Mouse (Mus musculus) layer of hippocampus, adult 9-10 months (tissue): Measurements from ENCODE around the gene Wbp2.
"Not testable (repeated sequence)": the region's sequence is repeated elsewhere in the genome, so short reads cannot be mapped to it uniquely, and the experiment has no call there.

Experiments used
- DNase-seq: peaks from one replicate; pipeline ENCODE4 v3.0.0; 2022; ENCODE audit warnings: low spot score

Gene Wbp2

GRCm38 (mm10) chr11:116109441-116110081 is 22.8 kb upstream of the Wbp2 start:
- no peak for DNase-seq

- DNase-seq = no peak
These were observed 21.8 kb upstream of the Wbp2 start for GRCm38 (mm10) chr11:116108464-116109137.

DNA sequence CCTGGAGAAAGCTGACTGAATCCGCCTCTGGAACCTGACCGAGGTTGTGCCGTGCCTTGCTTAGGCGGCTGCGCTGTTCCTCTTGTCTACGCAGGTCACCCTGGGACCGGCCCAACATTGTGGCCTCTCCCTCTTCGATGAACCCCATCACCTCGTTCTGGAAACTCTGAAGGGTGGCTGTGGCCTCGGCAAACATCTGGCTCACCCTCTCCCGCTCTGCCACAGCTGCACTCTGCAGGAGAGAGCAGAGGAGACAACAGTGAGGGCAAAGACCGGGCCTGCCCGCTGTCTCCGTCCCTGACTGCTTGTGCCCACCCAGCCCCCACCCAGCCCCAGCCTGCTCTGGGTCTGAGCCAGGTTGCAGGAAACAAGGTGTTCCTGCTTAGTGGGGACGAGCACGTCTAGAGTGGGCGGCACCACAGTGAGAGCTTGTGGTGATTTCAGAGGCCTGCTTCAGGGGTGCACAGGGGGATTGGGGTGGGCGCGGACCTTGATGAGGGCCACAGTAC is 21.0 kb upstream of the Wbp2 start:
- no peak for DNase-seq

GRCm38 (mm10) chr11:116106963-116107776 is 20.4 kb upstream of the Wbp2 start:
- DNase-seq = no peak

DNA sequence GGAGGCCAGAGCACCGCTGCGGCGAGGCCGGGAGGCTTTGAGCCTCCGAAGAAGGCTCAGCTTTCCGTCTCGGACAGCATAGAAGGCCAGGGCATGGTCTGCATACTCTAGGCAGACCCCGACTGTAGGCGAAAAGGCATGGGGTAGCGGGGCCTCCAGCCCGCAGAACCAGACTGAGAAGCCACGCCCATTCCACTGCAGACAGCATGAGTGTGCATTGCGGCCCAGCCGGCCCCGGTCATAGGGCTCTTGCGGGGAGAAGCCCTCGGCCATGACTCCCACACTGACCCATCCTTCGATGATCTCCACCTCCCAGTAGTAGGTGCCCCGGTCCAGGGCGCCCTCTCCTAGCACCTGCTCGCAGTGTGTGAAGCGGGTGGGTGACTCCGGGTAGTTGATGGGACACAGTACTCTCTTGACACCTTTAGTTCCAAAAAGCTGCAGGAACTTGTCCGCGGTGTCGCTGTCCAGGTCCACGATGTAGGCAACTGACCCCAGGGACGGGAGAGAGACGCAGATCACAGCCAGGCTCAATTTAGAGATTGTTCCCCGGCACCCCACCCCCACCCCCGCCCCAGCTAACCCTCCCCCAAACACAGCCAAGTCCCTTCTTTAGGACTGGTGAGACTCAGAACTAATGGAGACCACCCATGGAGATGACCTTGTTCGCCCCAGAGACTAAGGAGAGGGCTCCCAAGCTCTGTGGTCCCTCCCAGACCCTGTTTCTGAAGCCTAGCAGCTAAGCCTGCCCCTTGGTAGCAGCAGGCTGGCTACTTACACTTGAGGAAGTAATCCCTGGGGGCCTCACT is 19.6 kb upstream of the Wbp2 start:
- DNase-seq = no peak

DNA sequence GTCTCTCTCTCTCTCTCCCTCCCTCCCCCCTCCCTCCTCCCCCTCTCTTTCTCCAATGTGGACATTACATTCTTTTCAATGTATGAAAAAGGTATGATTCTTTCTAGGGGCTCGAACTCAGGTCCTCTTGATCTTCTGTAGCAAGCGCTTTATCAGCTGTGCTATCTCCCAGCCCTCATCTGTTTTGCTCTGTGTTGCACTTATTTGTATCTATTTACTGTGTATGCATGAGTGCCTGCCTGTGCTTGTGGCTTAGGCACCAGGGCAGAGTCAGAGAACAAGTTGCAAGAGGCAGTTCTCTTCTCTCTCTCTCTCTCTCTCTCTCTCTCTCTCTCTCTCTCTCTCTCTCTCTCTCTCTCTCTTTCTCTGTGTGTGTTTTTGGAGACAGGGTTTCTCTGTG is 18.3 kb upstream of the Wbp2 start:
- no peak for DNase-seq

DNA sequence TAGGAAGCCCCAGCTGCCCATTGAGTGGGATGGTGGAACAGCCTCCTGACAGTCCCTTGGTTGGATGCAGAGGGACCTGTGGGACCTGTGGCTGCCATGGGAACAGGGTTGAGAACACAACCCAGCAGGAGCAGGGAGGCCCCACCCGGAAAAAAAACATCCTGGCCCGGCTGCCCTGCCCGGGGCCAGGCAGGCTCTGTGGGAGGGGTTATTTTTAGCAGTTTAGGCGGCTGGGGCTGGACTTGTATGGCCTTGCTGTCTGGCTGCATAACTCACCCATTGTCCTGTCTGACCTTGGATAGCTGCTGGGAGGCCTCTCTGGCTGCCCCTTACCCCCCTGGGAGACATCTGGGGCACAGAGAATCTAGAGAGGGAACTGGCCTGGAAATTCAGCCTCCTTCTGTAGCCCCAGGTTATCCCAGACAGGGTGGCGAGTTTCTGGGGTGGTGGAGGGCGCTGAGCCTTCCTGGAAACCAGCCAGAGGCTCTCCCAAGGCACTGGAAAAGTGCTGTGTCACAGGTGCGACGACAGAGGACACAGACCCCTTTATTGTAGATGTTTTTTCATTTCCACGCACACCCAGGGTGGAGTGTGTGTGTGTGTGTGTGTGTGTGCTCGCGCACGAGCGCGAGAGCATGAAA is 17.3 kb upstream of the Wbp2 start:
- no peak for DNase-seq

DNA sequence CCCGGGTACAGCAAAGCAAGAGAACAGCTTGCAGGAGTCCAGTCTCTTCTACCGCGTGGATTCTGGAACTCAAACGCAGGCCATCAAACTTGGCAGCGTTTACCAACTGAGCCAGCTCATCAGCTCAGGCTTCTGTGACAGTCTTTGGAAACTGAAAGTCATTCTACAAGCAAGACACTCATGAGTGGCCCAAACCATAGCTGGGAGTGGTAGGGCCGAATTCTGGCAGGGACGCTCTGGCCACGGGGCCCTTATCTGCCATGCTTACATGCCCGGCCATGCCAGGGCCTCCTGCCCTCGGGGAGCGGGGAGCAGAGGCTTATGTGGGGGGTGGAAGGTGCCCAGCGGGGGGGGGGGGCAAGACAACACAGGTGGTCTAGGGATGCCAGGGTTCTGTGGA is 16.8 kb upstream of the Wbp2 start:
- DNase-seq = no peak

DNA sequence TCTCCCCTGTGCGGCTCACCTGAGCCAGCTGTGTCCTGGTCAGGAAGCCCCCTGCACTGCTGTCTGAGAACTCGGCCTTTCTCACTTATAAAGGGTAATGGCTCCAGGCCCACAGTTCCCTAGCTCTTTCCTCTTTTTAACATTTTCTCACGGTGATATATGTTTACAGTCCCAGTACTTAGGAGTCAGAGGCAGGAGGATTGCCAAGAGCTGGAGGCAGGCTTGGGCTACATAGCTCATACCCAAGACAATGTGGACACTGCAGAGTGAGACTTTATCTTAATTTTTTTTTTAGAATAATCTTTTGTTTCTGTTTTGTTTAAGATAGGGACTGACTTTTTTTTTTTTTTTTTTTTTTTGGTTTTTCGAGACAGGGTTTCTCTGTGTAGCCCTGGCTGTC is 15.7 kb upstream of the Wbp2 start:
- no peak for DNase-seq

- no peak for DNase-seq
These were observed 15.2 kb upstream of the Wbp2 start for GRCm38 (mm10) chr11:116101931-116102381.

DNA sequence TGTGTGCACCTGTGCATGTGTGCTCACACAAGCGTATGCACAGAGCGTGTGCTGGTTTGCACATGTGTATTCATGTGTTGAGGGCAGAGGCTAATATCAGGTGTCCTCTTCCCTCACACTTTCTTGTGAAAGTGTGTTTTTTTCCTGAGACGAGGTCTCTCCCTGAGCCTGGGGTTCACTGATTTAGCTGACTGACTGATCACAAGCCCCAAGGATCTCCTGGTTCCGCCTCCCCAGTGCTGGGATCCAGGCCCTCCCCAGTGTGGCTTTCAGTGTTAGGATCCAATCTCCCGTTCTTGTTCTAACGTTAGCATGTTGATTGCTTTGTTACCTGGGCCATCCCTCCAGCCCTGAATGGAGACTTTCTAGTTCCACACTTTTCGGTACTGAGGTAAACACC is 14.0 kb upstream of the Wbp2 start:
- DNase-seq = no peak

- DNase-seq = no peak
These were observed 13.6 kb upstream of the Wbp2 start for GRCm38 (mm10) chr11:116100385-116100784.

DNA sequence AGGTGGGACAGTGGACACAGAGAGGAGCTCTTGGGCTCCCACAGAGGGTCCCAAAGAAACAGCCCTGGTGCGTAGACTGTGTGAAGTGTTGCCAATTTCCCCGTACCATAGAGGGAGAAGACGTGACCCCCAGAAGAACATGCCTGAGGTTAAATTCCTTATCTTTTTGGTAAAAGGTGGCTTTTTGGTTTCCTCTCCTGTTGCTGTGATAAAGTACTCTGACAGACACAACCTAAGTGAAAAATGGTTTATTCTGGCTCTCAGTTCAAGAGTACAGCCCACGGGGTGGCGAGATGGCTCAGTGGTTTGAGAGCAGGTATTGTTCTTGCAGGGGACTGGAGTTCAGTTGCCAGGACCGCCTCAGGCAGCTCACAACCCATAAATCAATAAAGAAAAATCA is 12.7 kb upstream of the Wbp2 start:
- no peak for DNase-seq

DNA sequence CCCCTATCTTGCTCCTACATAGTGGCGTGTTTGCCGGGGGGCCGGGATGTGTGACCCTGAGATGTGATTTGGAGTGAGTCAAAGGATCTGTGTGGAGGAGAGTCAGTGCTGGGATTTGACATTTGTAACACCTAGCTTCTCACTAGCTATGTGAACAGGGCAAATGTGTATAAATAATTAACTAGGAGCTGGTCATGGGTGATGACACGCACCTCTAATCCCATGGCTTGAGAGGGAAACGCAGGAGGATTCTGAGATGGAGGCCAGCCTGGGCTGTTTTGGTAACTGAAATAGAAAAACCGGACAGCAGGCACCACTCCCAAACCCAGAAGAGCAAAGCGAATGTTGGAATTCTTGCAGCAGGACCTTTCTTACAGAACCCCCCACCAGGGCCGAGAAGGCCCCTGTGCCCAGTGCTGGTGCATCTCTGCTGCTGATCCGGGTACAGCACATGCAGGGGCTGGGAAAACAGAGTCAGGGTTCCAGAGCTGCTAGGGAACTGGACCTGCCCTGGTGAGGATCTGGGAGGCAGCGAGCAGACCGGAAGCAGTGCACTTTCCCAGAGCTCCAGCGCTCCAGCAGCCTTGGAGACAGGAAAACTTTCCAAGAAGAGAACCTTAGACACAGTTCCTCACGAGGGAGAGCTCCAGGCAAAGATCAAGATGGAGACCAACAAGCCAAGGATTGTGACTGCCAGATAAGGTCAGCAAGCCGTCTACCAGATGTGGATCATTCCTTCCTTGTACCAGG is 12.1 kb upstream of the Wbp2 start:
- DNase-seq = no peak

DNA sequence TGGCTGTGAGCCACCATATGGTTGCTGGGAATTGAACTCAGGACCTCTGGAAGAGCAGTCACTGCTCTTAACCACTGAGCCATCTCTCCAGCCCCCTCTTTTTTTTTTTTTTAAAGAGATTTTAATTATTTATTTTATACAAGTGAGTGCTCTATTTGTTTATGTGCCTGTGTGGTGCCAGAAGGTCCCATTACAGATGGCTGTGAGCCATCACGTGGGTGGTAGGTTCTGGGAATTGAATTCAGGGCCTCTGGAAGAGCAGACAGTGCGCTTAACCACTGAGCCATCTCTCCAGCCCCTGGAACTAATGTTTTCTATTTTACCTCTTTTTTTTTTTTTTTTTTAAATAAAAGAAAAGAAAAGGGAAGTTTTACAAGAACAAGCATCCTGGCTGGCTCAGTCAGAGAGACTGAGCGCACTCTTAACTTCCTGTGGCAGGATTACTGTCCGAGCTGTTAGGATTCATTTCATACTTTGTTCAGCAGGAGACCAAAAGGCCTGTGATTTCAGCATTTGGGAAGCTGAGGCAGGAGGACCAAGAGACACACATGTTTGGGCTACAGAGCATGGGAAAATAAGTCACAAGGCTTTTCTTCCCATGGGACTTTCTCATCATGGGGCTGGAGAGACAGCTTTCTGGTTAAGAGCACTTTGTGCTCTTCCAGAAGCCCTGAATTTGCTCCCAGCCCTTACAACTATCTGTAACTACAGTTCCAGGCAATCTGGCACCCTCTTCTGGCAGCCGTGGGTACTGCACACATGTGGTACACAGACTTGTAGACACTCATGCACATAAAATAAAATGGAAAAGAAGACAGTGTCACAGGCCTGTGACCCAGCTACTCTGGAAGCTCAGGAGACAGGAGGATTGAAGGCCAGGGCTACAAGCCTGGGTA is 9.7 kb upstream of the Wbp2 start:
- no peak for DNase-seq

DNA sequence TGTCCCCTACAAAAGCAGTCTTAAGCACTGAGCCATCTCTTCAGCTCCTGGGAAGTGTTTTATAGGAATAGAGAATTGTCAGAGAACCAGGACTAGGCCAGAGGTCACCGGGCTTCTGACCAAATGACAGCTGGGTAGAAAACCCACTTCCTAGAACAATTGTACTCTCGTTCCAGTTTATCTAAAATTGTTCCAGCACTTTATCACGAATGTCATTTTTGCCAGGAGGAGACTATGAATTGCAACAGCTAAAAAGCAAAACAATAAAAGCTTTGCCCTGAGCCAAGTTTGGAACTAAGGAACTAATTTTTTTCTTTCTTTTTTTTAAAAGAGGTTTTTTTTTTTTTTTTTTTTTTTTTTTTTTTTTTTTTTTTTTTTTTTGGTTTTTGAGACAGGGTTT is 8.8 kb upstream of the Wbp2 start:
- no peak for DNase-seq

GRCm38 (mm10) chr11:116093771-116094565 is 7.2 kb upstream of the Wbp2 start:
- no peak for DNase-seq

DNA sequence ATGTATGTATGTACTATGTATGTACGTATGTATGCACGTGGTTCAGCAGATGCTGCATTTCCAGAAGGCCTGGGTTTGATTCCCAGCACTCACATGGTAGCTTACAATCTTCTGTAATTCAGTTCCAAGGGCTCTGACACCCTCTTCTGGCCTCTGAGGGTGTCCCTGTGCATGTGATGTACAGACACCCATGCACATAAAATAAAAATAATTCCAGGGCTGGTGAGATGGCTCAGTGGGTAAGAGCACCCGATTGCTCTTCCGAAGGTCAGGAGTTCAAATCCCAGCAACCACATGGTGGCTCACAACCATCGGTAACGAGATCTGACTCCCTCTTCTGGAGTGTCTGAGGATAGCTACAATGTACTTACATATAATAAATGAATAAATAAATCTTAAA is 6.2 kb upstream of the Wbp2 start:
- not testable (repeated sequence) for DNase-seq

DNA sequence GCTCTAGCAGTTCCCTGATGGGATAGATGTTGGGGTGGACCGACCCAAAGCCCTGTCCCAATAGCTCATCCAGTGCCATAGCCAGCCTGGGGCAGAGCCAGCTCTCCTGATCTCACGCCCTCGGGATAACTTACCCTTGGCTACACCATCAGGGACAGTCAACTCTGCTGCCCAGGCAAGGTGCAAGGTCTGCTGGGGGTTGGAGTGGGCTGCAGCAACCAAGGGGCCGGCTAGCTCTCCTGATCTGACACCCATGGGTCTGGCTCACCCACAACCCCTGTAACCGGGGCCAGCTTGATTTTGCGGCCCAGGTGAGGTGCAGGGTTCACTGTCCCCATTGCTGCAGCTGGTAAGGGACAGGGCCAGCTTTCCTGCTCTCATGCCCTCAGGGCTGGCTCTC is 4.8 kb upstream of the Wbp2 start:
- no peak for DNase-seq
